Mouse (Mus musculus): ENCODE measurements around the gene Gtf2ird1. TPM values are rescaled to one million over a fixed set of nuclear protein-coding genes. Genes with fewer than 3 reads are reported as not detected.
A peak's percentile ranks its signal among the peaks of the same experiment; 100 is the strongest.

Gtf2ird1 gene
- polyA plus RNA-seq, 1 experiment from 2014 or later: 50.9 TPM

GRCm38 (mm10) chr5:134418315-134419074 is 38.0 kb downstream of the Gtf2ird1 start:
- ATAC-seq: no peak
- DNase-seq (ENCODE audit: low spot score): no peak

GRCm38 (mm10) chr5:134412341-134412740 is 44.2 kb downstream of the Gtf2ird1 start:
- Histone ChIP-seq H3K4me3 (ENCODE audit: low read depth, low read length) (no peak overlapping the region), H3K36me3 (ENCODE audit: control insufficient read depth, insufficient read depth, low read length) (peaks cover 89% of the 10 kb centered on the region), H3K27ac (ENCODE audit: low read depth, low read length) (no peak overlapping the region), H3K9ac (ENCODE audit: low read length) (no peak overlapping the region), H3K9me3 (replicated peaks; ENCODE audit: control insufficient read depth, low read length) (no peaks in the 10 kb centered on the region), H3K27me3 (replicated peaks; ENCODE audit: control insufficient read depth, insufficient read depth, low read length) (no peaks in the 10 kb centered on the region), H3K4me1 (ENCODE audit: control insufficient read depth, insufficient read depth, low read length) (no peaks in the 10 kb centered on the region), H3K4me2 (ENCODE audit: low read length) (no peak overlapping the region)
- ATAC-seq: no peak
- WGBS: 91% methylated on average over 2 of the region's 2 CpGs
- no peak for DNase-seq (ENCODE audit: low spot score)

More at GRCm38 (mm10) chr5:134418315-134419074, 38.0 kb downstream of the Gtf2ird1 start:
- Histone ChIP-seq H3K36me3 (ENCODE audit: control insufficient read depth, insufficient read depth, low read length) (peaks cover 35% of the 10 kb centered on the region), H3K9ac (ENCODE audit: low read length) (no peak overlapping the region), H3K27ac (ENCODE audit: low read depth, low read length) (no peak overlapping the region), H3K4me1 (ENCODE audit: control insufficient read depth, insufficient read depth, low read length) (no peaks in the 10 kb centered on the region), H3K4me2 (ENCODE audit: low read length) (no peak overlapping the region), H3K9me3 (replicated peaks; ENCODE audit: control insufficient read depth, low read length) (no peaks in the 10 kb centered on the region), H3K4me3 (ENCODE audit: low read depth, low read length) (no peak overlapping the region), H3K27me3 (replicated peaks; ENCODE audit: control insufficient read depth, insufficient read depth, low read length) (no peaks in the 10 kb centered on the region)
- 96% methylated on average over 6 of the region's 6 CpGs for WGBS

- Histone ChIP-seq H3K9me3 (replicated peaks; ENCODE audit: control insufficient read depth, low read length) (no peaks in the 10 kb centered on the region), H3K4me1 (ENCODE audit: control insufficient read depth, insufficient read depth, low read length) (no peaks in the 10 kb centered on the region), H3K27ac (ENCODE audit: low read depth, low read length) (no peak overlapping the region), H3K27me3 (replicated peaks; ENCODE audit: control insufficient read depth, insufficient read depth, low read length) (no peaks in the 10 kb centered on the region), H3K9ac (ENCODE audit: low read length) (no peak overlapping the region), H3K36me3 (ENCODE audit: control insufficient read depth, insufficient read depth, low read length) (peaks cover 89% of the 10 kb centered on the region), H3K4me2 (ENCODE audit: low read length) (no peak overlapping the region), H3K4me3 (ENCODE audit: low read depth, low read length) (no peak overlapping the region)
- 94% methylated on average over 7 of the region's 7 CpGs for WGBS
- ATAC-seq (no peak), DNase-seq (ENCODE audit: low spot score) (no peak)
These were observed 46.1 kb downstream of the Gtf2ird1 start for GRCm38 (mm10) chr5:134410307-134410836.

GRCm38 (mm10) chr5:134409606-134410306 is 46.8 kb downstream of the Gtf2ird1 start:
- ATAC-seq (no peak), DNase-seq (ENCODE audit: low spot score) (no peak)
- H3K9ac ChIP-seq (ENCODE audit: low read length): no peak overlapping the region
- H3K9me3 ChIP-seq (replicated peaks; ENCODE audit: control insufficient read depth, low read length): no peaks in the 10 kb centered on the region
- no peaks in the 10 kb centered on the region for H3K4me1 ChIP-seq (ENCODE audit: control insufficient read depth, insufficient read depth, low read length)
- no peak overlapping the region for H3K4me3 ChIP-seq (ENCODE audit: low read depth, low read length)
- H3K4me2 ChIP-seq (ENCODE audit: low read length): no peak overlapping the region
- 95% methylated on average over 6 of the region's 6 CpGs for WGBS
- H3K36me3 ChIP-seq (ENCODE audit: control insufficient read depth, insufficient read depth, low read length): peaks cover 89% of the 10 kb centered on the region
- no peaks in the 10 kb centered on the region for H3K27me3 ChIP-seq (replicated peaks; ENCODE audit: control insufficient read depth, insufficient read depth, low read length)
- H3K27ac ChIP-seq (ENCODE audit: low read depth, low read length): no peak overlapping the region

GRCm38 (mm10) chr5:134408119-134408518 is 48.4 kb downstream of the Gtf2ird1 start:
- ATAC-seq (no peak), DNase-seq (ENCODE audit: low spot score) (no peak)
- H3K4me3 ChIP-seq (ENCODE audit: low read depth, low read length): no peak overlapping the region
- no peak overlapping the region for H3K27ac ChIP-seq (ENCODE audit: low read depth, low read length)
- H3K9ac ChIP-seq (ENCODE audit: low read length): no peak overlapping the region
- H3K4me1 ChIP-seq (ENCODE audit: control insufficient read depth, insufficient read depth, low read length): no peaks in the 10 kb centered on the region
- peaks cover 93% of the 10 kb centered on the region for H3K36me3 ChIP-seq (ENCODE audit: control insufficient read depth, insufficient read depth, low read length)
- no peak overlapping the region for H3K4me2 ChIP-seq (ENCODE audit: low read length)
- no peaks in the 10 kb centered on the region for H3K27me3 ChIP-seq (replicated peaks; ENCODE audit: control insufficient read depth, insufficient read depth, low read length)
- 92% methylated on average over 5 of the region's 5 CpGs for WGBS
- no peaks in the 10 kb centered on the region for H3K9me3 ChIP-seq (replicated peaks; ENCODE audit: control insufficient read depth, low read length)

- peaks cover 92% of the 10 kb centered on the region for H3K36me3 ChIP-seq (ENCODE audit: control insufficient read depth, insufficient read depth, low read length)
- no peak overlapping the region for H3K27ac ChIP-seq (ENCODE audit: low read depth, low read length)
- no peak overlapping the region for H3K4me2 ChIP-seq (ENCODE audit: low read length)
- H3K4me1 ChIP-seq (ENCODE audit: control insufficient read depth, insufficient read depth, low read length): no peaks in the 10 kb centered on the region; the same call in 1 of the 2 replicates
- ATAC-seq (no peak), DNase-seq (ENCODE audit: low spot score) (no peak)
- no peak overlapping the region for H3K9ac ChIP-seq (ENCODE audit: low read length)
- no peaks in the 10 kb centered on the region for H3K27me3 ChIP-seq (replicated peaks; ENCODE audit: control insufficient read depth, insufficient read depth, low read length)
- 93% methylated on average over 18 of the region's 18 CpGs for WGBS
- H3K9me3 ChIP-seq (replicated peaks; ENCODE audit: control insufficient read depth, low read length): no peaks in the 10 kb centered on the region
- no peak overlapping the region for H3K4me3 ChIP-seq (ENCODE audit: low read depth, low read length)
These were observed 54.7 kb downstream of the Gtf2ird1 start for GRCm38 (mm10) chr5:134401841-134402240.

GRCm38 (mm10) chr5:134397434-134398163 is 58.9 kb downstream of the Gtf2ird1 start:
- Histone ChIP-seq H3K27ac (ENCODE audit: low read depth, low read length) (no peak overlapping the region), H3K9ac (ENCODE audit: low read length) (no peak overlapping the region), H3K4me1 (ENCODE audit: control insufficient read depth, insufficient read depth, low read length) (no peaks in the 10 kb centered on the region; the same call in 1 of the 2 replicates), H3K27me3 (replicated peaks; ENCODE audit: control insufficient read depth, insufficient read depth, low read length) (no peaks in the 10 kb centered on the region), H3K4me3 (ENCODE audit: low read depth, low read length) (no peak overlapping the region), H3K36me3 (ENCODE audit: control insufficient read depth, insufficient read depth, low read length) (peaks cover 93% of the 10 kb centered on the region), H3K9me3 (replicated peaks; ENCODE audit: control insufficient read depth, low read length) (no peaks in the 10 kb centered on the region), H3K4me2 (ENCODE audit: low read length) (no peak overlapping the region)
- ATAC-seq (no peak), DNase-seq (ENCODE audit: low spot score) (no peak)
- WGBS: 94% methylated on average over 15 of the region's 15 CpGs

- H3K9ac ChIP-seq (ENCODE audit: low read length): no peak overlapping the region
- no peak overlapping the region for H3K4me3 ChIP-seq (ENCODE audit: low read depth, low read length)
- 74% methylated on average over 9 of the region's 9 CpGs for WGBS
- peak overlapping the region; percentile 27; the same call in 1 of the 2 replicates for H3K27ac ChIP-seq (ENCODE audit: low read depth, low read length)
- no peaks in the 10 kb centered on the region for H3K27me3 ChIP-seq (replicated peaks; ENCODE audit: control insufficient read depth, insufficient read depth, low read length)
- H3K9me3 ChIP-seq (replicated peaks; ENCODE audit: control insufficient read depth, low read length): no peaks in the 10 kb centered on the region
- DNase-seq (ENCODE audit: low spot score): peak; percentile 52
- no peaks in the 10 kb centered on the region; the same call in 1 of the 2 replicates for H3K4me1 ChIP-seq (ENCODE audit: control insufficient read depth, insufficient read depth, low read length)
- peak; percentile 42; the same call in 1 of the 2 replicates for ATAC-seq
- peaks cover 91% of the 10 kb centered on the region for H3K36me3 ChIP-seq (ENCODE audit: control insufficient read depth, insufficient read depth, low read length)
- no peak overlapping the region for H3K4me2 ChIP-seq (ENCODE audit: low read length)
These were observed 60.0 kb downstream of the Gtf2ird1 start for GRCm38 (mm10) chr5:134396519-134396918.

Data from forebrain, embryonic 14.5 days (tissue).